Mouse (Mus musculus) midbrain, postnatal 0 days (tissue): ENCODE data around the gene Osbpl2. TPM values are rescaled to one million over a fixed set of nuclear protein-coding genes. Genes with fewer than 3 reads are reported as not detected.

ENCODE experiments used
- ATAC-seq: fragments of 200-750 bp; cut with Nextera tagmentation; 2 replicates; pipeline ENCODE4 v1.8.0; 2017; ENCODE audit warnings: moderate number of reproducible peaks, mild to moderate bottlenecking, moderate TSS enrichment, moderate library complexity; ENCODE audit not compliant: low FRiP score
- DNase-seq: peaks from one replicate; pipeline ENCODE4 v3.0.0-alpha.2; 2015; ENCODE audit warnings: low spot score
- H3K27ac ChIP-seq: fragments of 300-500 bp; sonication (generic); 2 replicates; pipeline ENCODE4 v1.5.1; 2014; ENCODE audit warnings: low read depth, mild to moderate bottlenecking, low read length, mixed read lengths
- H3K27me3 ChIP-seq: fragments of 300-500 bp; sonication (generic); 2 replicates; pipeline ENCODE4 v1.6.1; 2014; ENCODE audit warnings: low read length, control low read depth, mixed read lengths; ENCODE audit not compliant: insufficient read depth
- H3K36me3 ChIP-seq: fragments of 300-500 bp; sonication (generic); 2 replicates; pipeline ENCODE4 v1.6.1; 2014; ENCODE audit warnings: low read length, control low read depth, mixed read lengths; ENCODE audit not compliant: insufficient read depth
- H3K4me1 ChIP-seq: fragments of 300-500 bp; sonication (generic); 2 replicates; pipeline ENCODE4 v1.6.1; 2014; ENCODE audit warnings: mild to moderate bottlenecking, control low read depth, antibody characterized with exemption, low read length, mixed read lengths; ENCODE audit not compliant: insufficient read depth
- H3K4me2 ChIP-seq: fragments of 300-500 bp; sonication (generic); 2 replicates; pipeline ENCODE4 v1.6.1; 2014; ENCODE audit warnings: low read depth, mild to moderate bottlenecking, low read length, mixed read lengths; ENCODE audit not compliant: poor library complexity, severe bottlenecking
- H3K4me3 ChIP-seq: fragments of 300-500 bp; sonication (generic); 2 replicates; pipeline ENCODE4 v1.5.1; 2014; ENCODE audit warnings: low read depth, mild to moderate bottlenecking, low read length, moderate library complexity
- H3K9ac ChIP-seq: fragments of 300-500 bp; sonication (generic); replicated peaks from 2 replicates; pipeline ENCODE4 v1.6.1; 2014; ENCODE audit warnings: mild to moderate bottlenecking, low read length, moderate library complexity, mixed read lengths; ENCODE audit not compliant: poor library complexity, severe bottlenecking
- H3K9me3 ChIP-seq: fragments of 300-500 bp; sonication (generic); 2 replicates; pipeline ENCODE4 v1.6.1; 2016; ENCODE audit warnings: low read length, control low read depth
- CTCF ChIP-seq: IDR thresholded peaks from 2 replicates; pipeline ENCODE4 v1.5.1; 2016; ENCODE audit warnings: antibody characterized with exemption, mild to moderate bottlenecking
- WGBS: fragments of 180-500 bp; shearing (Covaris S2); extraction: QIAGEN DNeasy Blood & Tissue Kit; methylation state at CpG from one replicate; pipeline ENCODE4 v1.1.7; 2014; 5-methylcytosine and 5-hydroxymethylcytosine counted together
- polyA plus RNA-seq: library from polyadenylated mRNA; unstranded; fragments of >200 nt; fragmentation: Nextera tagmentation; extraction: Ambion mirVana; gene quantifications from 2 replicates; pipeline ENCODE4 v1.2.1, GENCODE M21; 2015
- total RNA-seq: library from RNA; depleted of rRNA; stranded (reverse); fragments of >200 nt; gene quantifications from 2 replicates; pipeline ENCODE4 v1.2.3, GENCODE M21; 2014

Gene Osbpl2
- total and polyA plus RNA-seq, 2 experiments from 2014 or later, result 52.6 to 64.9 TPM

- no peak for ATAC-seq
Measured at GRCm38 (mm10) chr2:180077622-180078021, 41.5 kb upstream of the Osbpl2 start.

GRCm38 (mm10) chr2:180080680-180081079 is 38.4 kb upstream of the Osbpl2 start:
- TF ChIP-seq CTCF, result no peak
- DNase-seq, result no peak
- Histone ChIP-seq H3K4me3 (no peak overlapping the region), H3K36me3 (peaks cover 32% of the 10 kb centered on the region), H3K27ac (no peak overlapping the region), H3K27me3 (no peaks in the 10 kb centered on the region), H3K4me2 (no peak overlapping the region), H3K4me1 (no peaks in the 10 kb centered on the region), H3K9me3 (no peaks in the 10 kb centered on the region), H3K9ac (no peak overlapping the region)
- no peak for ATAC-seq
- WGBS, result 88% methylated on average over 8 of the region's 8 CpGs

More at GRCm38 (mm10) chr2:180077622-180078021, 41.5 kb upstream of the Osbpl2 start:
- Histone ChIP-seq H3K4me2 (no peak overlapping the region), H3K4me1 (no peaks in the 10 kb centered on the region), H3K27me3 (no peaks in the 10 kb centered on the region), H3K9me3 (no peaks in the 10 kb centered on the region), H3K4me3 (no peak overlapping the region), H3K36me3 (peaks cover 17% of the 10 kb centered on the region; the same call in 1 of the 2 replicates), H3K9ac (no peak overlapping the region), H3K27ac (no peak overlapping the region)
- no peak for TF ChIP-seq CTCF
- no peak for DNase-seq
- WGBS, result 72% methylated on average over 3 of the region's 3 CpGs

DNA sequence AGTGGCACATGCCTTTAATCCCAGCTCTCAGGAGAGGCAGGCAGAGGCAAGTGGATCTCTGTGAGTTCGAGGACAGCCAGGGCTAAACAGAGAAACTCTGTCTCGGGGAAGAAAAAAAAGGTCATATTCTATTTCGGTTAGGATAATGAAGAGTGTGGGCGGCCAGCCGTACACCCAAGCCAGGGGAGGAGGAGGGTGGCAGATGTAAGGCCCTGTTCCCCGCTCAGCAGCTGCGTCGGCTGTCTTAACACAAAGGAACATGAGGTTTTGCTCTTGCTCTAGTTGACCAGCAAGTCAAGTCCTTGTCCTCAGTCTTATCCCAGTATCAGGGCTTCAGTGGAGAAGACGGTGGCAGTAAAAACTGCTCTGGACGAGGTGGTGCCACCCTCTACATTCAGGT is 36.0 kb upstream of the Osbpl2 start:
- peaks cover 29% of the 10 kb centered on the region for H3K36me3 ChIP-seq
- WGBS, result 89% methylated on average over 10 of the region's 10 CpGs

DNA sequence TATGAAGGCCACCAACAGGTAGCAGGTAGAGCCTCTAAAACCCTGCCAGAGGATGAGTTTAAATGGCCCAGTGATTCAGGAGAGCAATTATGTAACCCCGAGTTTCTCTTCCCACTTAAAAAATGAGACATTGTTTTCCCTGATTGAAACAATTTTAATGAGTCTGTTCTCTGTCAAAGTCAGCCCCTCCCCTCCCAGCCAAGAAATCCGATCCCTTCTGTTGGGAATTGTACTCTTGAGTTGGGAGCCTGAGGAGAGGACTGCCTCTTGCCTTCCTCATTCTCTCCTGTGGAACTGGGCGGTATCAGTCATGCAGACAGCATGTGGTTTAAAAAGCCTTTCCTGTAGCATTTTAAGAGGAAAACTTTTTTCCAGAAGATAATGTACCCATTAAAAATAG is 34.5 kb upstream of the Osbpl2 start:
- H3K9ac ChIP-seq, result no peak overlapping the region
- H3K4me2 ChIP-seq, result no peak overlapping the region
- peaks cover 24% of the 10 kb centered on the region for H3K36me3 ChIP-seq
- no peaks in the 10 kb centered on the region for H3K4me1 ChIP-seq
- 43% methylated on average over 3 of the region's 3 CpGs for WGBS
- H3K9me3 ChIP-seq, result no peaks in the 10 kb centered on the region
- no peak for TF ChIP-seq CTCF
- H3K27ac ChIP-seq, result no peak overlapping the region
- H3K4me3 ChIP-seq, result no peak overlapping the region
- ATAC-seq, result no peak
- H3K27me3 ChIP-seq, result no peaks in the 10 kb centered on the region
- DNase-seq, result no peak

More for the DNA sequence above, 36.0 kb upstream of the Osbpl2 start:
- no peaks in the 10 kb centered on the region for H3K4me1 ChIP-seq
- ATAC-seq (no peak), DNase-seq (no peak)
- H3K4me3 ChIP-seq, result no peak overlapping the region
- H3K4me2 ChIP-seq, result no peak overlapping the region
- H3K27me3 ChIP-seq, result no peaks in the 10 kb centered on the region
- no peaks in the 10 kb centered on the region for H3K9me3 ChIP-seq
- no peak overlapping the region for H3K9ac ChIP-seq
- no peak overlapping the region for H3K27ac ChIP-seq
- TF ChIP-seq CTCF, result no peak

GRCm38 (mm10) chr2:180085926-180086636 is 33.0 kb upstream of the Osbpl2 start:
- no peak overlapping the region for H3K4me3 ChIP-seq
- H3K4me1 ChIP-seq, result no peaks in the 10 kb centered on the region
- no peak overlapping the region for H3K9ac ChIP-seq
- TF ChIP-seq CTCF, result no peak
- no peak overlapping the region for H3K27ac ChIP-seq
- ATAC-seq, result 0 out of 2 replicates have a peak, but pooled peaks have one; percentile 15
- peaks cover 24% of the 10 kb centered on the region for H3K36me3 ChIP-seq
- H3K4me2 ChIP-seq, result no peak overlapping the region
- H3K9me3 ChIP-seq, result no peaks in the 10 kb centered on the region
- 71% methylated on average over 16 of the region's 16 CpGs for WGBS
- H3K27me3 ChIP-seq, result no peaks in the 10 kb centered on the region
- peak; percentile 30 for DNase-seq

- no peak for TF ChIP-seq CTCF
- DNase-seq, result no peak
- no peak overlapping the region for H3K9ac ChIP-seq
- no peaks in the 10 kb centered on the region for H3K9me3 ChIP-seq
- no peak overlapping the region for H3K27ac ChIP-seq
- 90% methylated on average over 5 of the region's 5 CpGs for WGBS
- H3K4me2 ChIP-seq, result no peak overlapping the region
- H3K4me1 ChIP-seq, result no peaks in the 10 kb centered on the region
- peaks cover 24% of the 10 kb centered on the region for H3K36me3 ChIP-seq
- no peaks in the 10 kb centered on the region for H3K27me3 ChIP-seq
- H3K4me3 ChIP-seq, result no peak overlapping the region
- ATAC-seq, result no peak
Measured at GRCm38 (mm10) chr2:180086637-180087027, 32.5 kb upstream of the Osbpl2 start.
